Mouse (Mus musculus): ENCODE measurements around the gene Asb18.

The Asb18 gene

DNA sequence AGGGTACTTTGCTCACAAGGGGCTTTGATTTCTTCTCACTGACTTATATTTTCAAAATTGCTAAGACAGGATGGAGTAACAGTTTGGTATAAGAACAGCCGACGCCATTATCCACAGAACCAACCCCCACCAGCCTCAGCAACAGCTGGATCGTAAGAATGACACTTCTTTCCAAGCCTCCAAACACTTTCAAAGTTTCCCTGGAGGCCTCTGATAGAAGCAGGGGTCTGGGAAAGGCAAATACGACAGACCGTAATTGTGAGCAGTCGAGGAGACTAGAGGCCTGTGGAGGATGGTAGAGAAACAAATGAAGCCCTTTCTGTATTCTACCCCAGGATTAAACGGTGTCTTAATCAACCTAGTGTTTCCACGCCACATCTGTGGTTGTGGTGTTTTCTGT is 42.6 kb downstream of the Asb18 start:
- DNase-seq (ENCODE audit: low read depth, low spot score), result no peak

DNA sequence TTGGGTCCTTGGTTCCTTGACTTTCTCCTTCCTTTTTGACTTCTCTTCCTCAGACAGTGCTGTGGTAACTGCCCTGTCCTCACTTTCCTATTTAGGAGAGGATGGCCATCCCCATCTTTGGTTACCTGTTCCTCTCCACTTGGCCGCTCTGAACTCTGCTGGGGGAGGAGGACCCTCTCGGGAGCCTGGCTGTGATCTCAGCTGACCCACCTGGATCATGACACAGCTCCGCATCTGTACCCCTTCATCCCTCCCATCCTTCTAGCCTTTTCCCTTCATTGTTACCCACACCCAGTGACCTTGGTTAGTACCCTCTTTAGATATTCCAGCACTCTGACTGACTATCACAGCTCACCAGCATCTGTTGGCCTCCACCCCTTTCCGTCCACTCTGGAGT is 44.8 kb downstream of the Asb18 start:
- DNase-seq (ENCODE audit: low read depth, low spot score), result no peak

DNA sequence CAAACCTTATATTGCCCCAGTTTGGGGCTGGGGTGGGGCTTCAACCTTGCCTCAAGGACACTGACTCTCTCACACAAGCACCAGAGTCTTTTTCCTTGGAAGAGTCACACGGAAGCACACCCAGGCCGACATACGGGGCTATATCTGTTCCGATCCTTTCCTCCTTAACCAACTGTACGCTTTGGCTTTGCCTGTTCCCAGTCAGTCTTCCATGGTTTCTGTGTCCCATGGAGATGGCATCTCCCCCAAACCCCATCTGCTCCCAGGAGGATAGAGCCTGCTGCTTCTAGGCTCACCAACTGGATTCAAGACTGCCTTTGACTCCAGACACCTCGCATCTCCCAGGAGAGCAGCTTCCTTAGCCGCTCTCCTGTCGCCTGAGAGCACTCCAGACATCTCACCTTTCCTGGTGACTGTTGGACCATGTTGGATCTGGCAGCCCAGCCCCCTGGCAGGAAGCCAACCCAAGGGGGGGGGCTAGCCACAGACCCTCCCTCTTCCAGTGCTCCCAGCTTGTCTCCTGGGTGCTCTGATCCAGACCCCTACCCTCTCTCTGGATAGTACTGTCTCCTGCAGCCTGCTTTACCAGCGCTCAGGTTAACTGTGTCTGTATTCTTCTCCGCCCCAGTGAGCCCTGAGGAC is 45.3 kb downstream of the Asb18 start:
- no peak for DNase-seq (ENCODE audit: low read depth, low spot score)

- no peak for DNase-seq (ENCODE audit: low read depth, low spot score)
These were observed 46.2 kb downstream of the Asb18 start for GRCm38 (mm10) chr1:89968111-89968851.

DNA sequence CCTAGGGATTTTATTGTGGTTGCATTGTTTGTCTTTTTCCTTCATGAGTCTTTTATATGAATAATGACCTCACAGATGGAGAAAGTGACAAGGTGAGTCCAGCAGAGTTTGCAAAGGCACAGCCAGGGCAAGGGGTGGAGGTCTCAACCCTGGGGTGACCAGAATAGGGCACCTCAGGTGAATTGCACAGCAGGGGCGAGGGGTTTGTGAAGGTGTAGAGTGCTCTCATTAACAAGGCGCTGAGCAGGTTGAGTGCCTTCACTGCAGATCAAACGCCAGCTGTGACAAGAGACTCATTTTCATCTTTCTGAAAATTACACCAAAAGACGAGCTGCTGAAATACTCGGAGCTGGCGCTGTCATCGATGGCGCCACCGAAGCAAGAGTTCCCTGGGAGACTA is 46.9 kb downstream of the Asb18 start:
- DNase-seq (ENCODE audit: low read depth, low spot score), result no peak

GRCm38 (mm10) chr1:89964426-89964825 is 50.0 kb downstream of the Asb18 start:
- DNase-seq (ENCODE audit: low read depth, low spot score), result no peak

DNA sequence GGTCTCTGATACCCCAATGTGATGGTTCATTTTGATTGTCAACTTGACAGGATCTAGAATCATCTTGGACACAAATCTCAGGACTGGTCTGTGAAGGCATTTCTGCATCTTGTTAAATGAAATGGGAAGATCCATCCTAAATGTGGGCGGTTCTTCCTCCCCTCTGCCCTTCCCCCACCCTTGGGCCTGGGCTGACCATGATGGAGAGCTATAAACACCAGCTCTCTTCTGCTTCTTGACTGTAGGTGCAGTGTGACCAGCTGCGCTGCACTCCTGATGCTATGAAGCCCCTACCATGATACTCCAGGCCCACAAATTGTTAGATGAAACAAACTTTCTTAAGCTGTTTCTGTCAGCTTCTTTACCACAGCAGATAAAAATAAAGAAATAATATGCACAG is 51.2 kb downstream of the Asb18 start:
- no peak for DNase-seq (ENCODE audit: low read depth, low spot score)

GRCm38 (mm10) chr1:89962092-89962491 is 52.4 kb downstream of the Asb18 start:
- DNase-seq (ENCODE audit: low read depth, low spot score), result no peak

DNA sequence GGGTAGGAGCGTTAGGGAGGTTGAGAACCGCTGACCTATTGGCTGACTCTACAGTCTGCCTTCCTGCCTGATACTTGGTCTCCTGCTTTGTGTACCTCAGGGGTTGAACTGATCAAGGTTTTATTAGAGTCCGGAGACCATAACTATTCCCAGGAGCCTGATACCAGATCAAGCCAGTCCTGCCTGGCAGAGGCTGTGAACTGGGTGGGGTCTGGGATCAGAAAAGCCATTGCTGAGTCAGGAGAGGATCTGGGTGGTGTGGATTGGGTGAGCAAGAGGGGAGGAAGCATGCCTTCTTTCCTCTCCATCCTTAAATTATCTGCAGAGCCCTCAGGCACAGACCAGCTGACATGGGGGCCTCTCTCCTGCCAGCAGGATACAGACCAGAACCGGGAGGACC is 55.1 kb downstream of the Asb18 start:
- no peak for DNase-seq (ENCODE audit: low read depth, low spot score)

- DNase-seq (ENCODE audit: low read depth, low spot score), result no peak
These were observed 71.3 kb downstream of the Asb18 start for GRCm38 (mm10) chr1:89943202-89943601.

- no peak for DNase-seq (ENCODE audit: low read depth, low spot score)
These were observed 72.0 kb downstream of the Asb18 start for GRCm38 (mm10) chr1:89942395-89942976.

DNA sequence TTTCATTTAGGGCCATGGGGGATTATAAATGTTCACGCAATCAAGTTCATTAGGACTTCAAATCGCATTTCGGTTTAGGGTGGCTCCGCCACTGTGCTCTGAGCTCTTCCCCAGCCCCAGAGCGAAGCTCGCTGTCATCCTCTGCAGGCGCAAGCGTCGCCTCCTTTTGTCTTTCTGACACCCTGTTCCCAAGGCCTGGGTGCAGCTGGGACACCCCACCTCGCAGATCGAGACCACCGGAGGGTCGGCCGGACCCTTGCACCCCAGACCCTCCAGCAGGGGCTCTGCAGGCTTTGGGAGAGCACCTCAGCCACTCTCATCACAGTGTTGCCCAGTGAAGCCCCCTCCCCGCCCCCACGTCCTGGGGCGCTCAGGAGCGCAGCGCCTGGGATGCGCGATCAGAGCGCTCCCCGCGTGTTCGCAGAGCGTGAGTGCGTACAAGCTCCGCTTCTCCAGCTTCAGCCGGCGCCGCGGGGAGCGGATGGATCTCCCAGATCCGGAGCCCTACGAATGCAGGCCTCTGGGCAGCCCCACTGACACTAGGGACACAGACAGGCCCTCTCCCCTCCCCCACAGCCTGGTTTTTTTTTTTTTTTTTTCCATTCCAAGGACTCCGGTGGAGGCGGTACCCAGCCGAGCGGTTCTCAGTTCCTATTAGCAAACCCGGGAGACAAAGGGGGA is 72.6 kb downstream of the Asb18 start:
- DNase-seq (ENCODE audit: low read depth, low spot score), result no peak

DNA sequence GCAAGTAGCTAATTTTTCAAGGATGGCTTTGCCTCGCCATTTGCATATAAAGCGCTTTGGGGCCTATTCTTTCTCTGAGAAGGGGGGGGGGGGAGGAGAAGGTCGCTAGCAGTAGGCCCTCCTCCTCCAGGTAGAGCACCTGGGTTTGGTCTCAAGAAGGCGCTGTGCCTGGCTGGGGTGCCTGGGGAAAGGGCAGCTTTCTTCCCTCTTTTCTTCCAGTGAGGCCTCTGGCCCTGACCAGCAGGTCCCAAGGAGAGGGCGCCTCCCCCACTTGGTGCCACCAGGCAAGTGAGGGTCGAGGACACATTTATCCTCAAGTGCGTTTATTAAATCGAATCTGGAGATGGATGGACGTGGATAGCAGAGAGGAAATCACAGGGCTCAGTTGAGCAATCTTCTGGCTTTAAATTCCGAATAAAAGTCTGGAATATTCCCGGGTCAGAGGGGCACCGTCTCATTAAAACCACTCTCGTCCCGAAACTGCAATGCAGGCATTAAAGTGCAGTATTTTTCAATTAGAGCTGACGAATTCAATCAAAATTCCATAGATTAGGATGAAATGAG is 73.4 kb downstream of the Asb18 start:
- DNase-seq (ENCODE audit: low read depth, low spot score), result no peak

DNA sequence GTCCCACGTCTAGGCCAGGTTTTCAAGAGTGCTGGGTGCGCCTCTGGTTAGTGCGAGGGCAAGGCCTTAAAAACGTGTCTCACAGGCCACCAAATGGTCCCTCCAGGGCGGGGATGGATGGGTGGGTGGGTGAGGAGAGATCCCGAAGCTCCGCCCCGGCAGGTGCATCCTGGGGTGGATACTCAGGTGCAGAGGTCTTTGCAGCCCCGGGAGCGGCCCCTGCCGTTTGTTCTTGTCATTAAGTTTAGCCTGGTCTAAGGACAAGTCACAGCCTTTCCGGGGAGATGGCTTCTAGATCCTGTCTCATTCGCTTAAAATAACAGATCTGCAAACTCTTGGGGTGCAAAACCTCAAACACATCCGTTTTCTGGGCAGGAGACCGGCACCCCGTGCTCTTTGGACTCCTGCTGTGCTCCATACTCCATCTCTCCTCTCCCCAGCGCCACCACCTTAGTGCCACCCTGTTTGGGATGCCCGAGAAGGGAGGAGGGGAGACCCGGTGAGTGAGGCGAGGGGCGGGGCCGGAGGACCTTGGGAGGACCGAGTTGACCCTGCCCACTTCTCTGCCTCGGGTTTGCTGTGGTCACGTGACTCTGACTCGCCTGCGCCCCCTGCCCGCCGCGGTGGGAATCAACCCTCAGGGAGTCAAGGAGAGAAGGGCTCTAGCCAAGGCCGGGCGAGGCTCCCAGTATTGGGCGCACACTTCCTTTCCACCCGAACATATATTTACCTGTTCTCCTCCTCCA is 74.3 kb downstream of the Asb18 start:
- DNase-seq (ENCODE audit: low read depth, low spot score), result peak; percentile 84

DNA sequence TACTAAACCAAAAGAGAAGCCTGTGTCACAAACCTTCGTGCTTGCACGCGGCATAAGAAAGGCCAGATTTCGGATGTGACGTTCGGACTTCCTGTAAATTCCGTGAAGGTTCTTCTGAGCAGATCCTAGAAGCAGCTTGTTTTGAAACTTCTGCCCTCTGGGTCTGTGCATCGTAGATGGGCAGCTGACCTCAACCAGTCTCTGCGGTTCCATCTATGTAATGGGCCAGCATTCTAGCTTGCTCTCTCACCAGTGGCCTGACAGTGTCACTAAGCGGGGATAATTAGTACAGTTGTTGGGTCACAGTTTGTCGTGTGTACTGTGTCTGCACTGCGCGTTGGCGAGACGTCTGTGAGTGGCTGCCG is 74.9 kb downstream of the Asb18 start:
- DNase-seq (ENCODE audit: low read depth, low spot score), result no peak

DNA sequence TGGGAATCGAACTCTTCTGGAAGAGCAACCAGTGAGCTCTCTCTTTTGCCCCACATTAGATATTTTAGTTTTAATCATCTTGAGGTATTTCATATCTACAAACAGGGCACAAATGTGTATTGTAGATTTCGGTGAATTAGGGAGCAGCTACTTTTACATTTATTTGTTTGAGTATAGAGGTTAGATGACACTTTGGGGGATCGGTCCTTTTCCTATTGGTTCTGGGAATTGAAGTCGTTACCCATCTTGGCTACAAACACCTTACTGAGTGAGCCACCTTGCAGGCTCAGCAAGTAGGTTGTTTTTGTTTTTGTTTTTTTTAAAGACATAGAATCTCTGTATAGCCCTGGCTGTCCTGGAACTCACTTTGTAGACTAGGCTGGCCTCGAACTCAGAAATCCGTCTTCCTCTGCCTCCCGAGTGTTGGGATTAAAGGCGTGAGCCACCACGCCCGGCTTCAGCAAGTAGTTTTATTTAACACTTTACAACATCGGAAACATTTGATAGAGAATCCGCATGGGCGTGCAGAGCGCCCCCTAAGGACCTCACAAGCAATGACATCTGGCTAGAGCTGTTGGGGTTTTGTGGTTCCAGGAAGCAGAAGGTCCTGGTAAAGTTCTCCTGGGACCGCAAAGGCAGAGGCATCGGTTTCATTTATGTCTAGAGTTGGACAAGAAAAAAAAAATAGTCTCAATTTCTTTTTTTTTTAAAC is 75.4 kb downstream of the Asb18 start:
- DNase-seq (ENCODE audit: low read depth, low spot score), result no peak

GRCm38 (mm10) chr1:89935493-89936348 is 78.7 kb downstream of the Asb18 start:
- DNase-seq (ENCODE audit: low read depth, low spot score), result no peak

- DNase-seq (ENCODE audit: low read depth, low spot score), result no peak
These were observed 79.9 kb downstream of the Asb18 start for GRCm38 (mm10) chr1:89934316-89935260.

GRCm38 (mm10) chr1:89933786-89934185 is 80.7 kb downstream of the Asb18 start:
- DNase-seq (ENCODE audit: low read depth, low spot score), result no peak

All from WW6 (cell line).